Mouse (Mus musculus) liver, adult 2 months (tissue): ENCODE measurements at regions not wholly inside any gene's neighbourhood (a gene's known extent, or its start where the extent isn't known, plus 50 kb on each side); places are given as distances from the start of the nearest gene placed in this dataset.

Source experiments
- DNase-seq: peaks from one replicate; pipeline ENCODE4 v3.0.0-alpha.2; 2011; ENCODE audit warnings: low read depth, low spot score; ENCODE audit errors: extremely low read depth
- H3K27ac ChIP-seq: fragments of 200-500 bp; replicated peaks from 2 replicates; pipeline ENCODE4 v1.5.1; 2012; ENCODE audit warnings: low read depth, mild to moderate bottlenecking, control low read depth, inconsistent platforms, low read length; ENCODE audit not compliant: insufficient read depth
- H3K27me3 ChIP-seq: fragments of 200-500 bp; 2 replicates; pipeline ENCODE4 v1.6.1; 2012; ENCODE audit warnings: mild to moderate bottlenecking, moderate library complexity, low read length, inconsistent platforms; ENCODE audit not compliant: control insufficient read depth, insufficient read depth
- H3K36me3 ChIP-seq: fragments of 200-500 bp; 2 replicates; pipeline ENCODE4 v1.6.1; 2012; ENCODE audit warnings: low read length, inconsistent platforms; ENCODE audit not compliant: control insufficient read depth, insufficient read depth
- H3K4me1 ChIP-seq: fragments of 200-500 bp; 2 replicates; pipeline ENCODE4 v1.6.1; 2011; ENCODE audit warnings: low read length; ENCODE audit not compliant: control insufficient read depth, insufficient read depth
- H3K4me3 ChIP-seq: fragments of 200-500 bp; 2 replicates; pipeline ENCODE4 v1.5.1; 2011; ENCODE audit warnings: low read depth, mild to moderate bottlenecking, control low read depth, low read length, moderate library complexity; ENCODE audit not compliant: insufficient read depth
- H3K79me2 ChIP-seq: fragments of 200-500 bp; 2 replicates; pipeline ENCODE4 v1.6.1; 2012; ENCODE audit warnings: inconsistent platforms, mild to moderate bottlenecking, low read length, moderate library complexity; ENCODE audit not compliant: control insufficient read depth, insufficient read depth
- H3K9ac ChIP-seq: fragments of 200-500 bp; 2 replicates; pipeline ENCODE4 v1.6.1; 2012; ENCODE audit warnings: low read depth, mild to moderate bottlenecking, control low read depth, inconsistent platforms, low read length
- CTCF ChIP-seq: fragments of 200-500 bp; IDR thresholded peaks from 2 replicates; pipeline ENCODE4 v1.5.1; 2011; ENCODE audit warnings: low read depth, low read length, control low read depth
- POLR2A ChIP-seq: fragments of 200-500 bp; IDR thresholded peaks from 2 replicates; pipeline ENCODE4 v1.6.1; 2011; ENCODE audit warnings: low read length, control low read depth; ENCODE audit not compliant: insufficient read depth; ENCODE audit errors: extremely low read depth
- WGBS: fragments of 180-500 bp; shearing (Covaris S2); methylation state at CpG from one replicate; pipeline ENCODE4 v1.1.7; 2018; 5-methylcytosine and 5-hydroxymethylcytosine counted together

- DNase-seq: no peak
- Histone ChIP-seq H3K36me3 (no peaks in the 10 kb centered on the region), H3K27ac (no peak overlapping the region), H3K4me1 (no peaks in the 10 kb centered on the region), H3K27me3 (no peaks in the 10 kb centered on the region), H3K4me3 (no peak overlapping the region), H3K9ac (no peak overlapping the region), H3K79me2 (no peaks in the 10 kb centered on the region)
- 66% methylated on average over 4 of the region's 4 CpGs for WGBS
- TF ChIP-seq POLR2A: no peak
These were observed 302.7 kb downstream of the Sorl1 start for GRCm38 (mm10) chr9:41821401-41821800.

GRCm38 (mm10) chr9:41817740-41818461, 306.2 kb downstream of the Sorl1 start:
- DNase-seq: no peak
- no peaks in the 10 kb centered on the region for H3K36me3 ChIP-seq
- TF ChIP-seq CTCF: no peak
- TF ChIP-seq POLR2A: no peak
- H3K4me1 ChIP-seq: no peaks in the 10 kb centered on the region
- WGBS: 78% methylated on average over 11 of the region's 11 CpGs
- H3K27ac ChIP-seq: no peak overlapping the region
- no peaks in the 10 kb centered on the region for H3K27me3 ChIP-seq
- no peak overlapping the region for H3K4me3 ChIP-seq
- H3K9ac ChIP-seq: no peak overlapping the region
- H3K79me2 ChIP-seq: no peaks in the 10 kb centered on the region

- no peak for DNase-seq
- Histone ChIP-seq H3K79me2 (no peaks in the 10 kb centered on the region), H3K4me1 (no peaks in the 10 kb centered on the region), H3K9ac (no peak overlapping the region), H3K27ac (no peak overlapping the region), H3K27me3 (no peaks in the 10 kb centered on the region), H3K36me3 (no peaks in the 10 kb centered on the region), H3K4me3 (no peak overlapping the region)
- TF ChIP-seq POLR2A (no peak), CTCF (no peak)
- WGBS: 81% methylated on average over 2 of the region's 2 CpGs
These were observed 308.2 kb downstream of the Sorl1 start for GRCm38 (mm10) chr9:41815921-41816320.

GRCm38 (mm10) chr9:41809291-41809690, 314.8 kb downstream of the Sorl1 start:
- Histone ChIP-seq H3K4me1 (no peaks in the 10 kb centered on the region), H3K79me2 (no peaks in the 10 kb centered on the region), H3K27me3 (no peaks in the 10 kb centered on the region), H3K27ac (no peak overlapping the region), H3K9ac (no peak overlapping the region), H3K36me3 (no peaks in the 10 kb centered on the region), H3K4me3 (no peak overlapping the region)
- TF ChIP-seq POLR2A: no peak
- no peak for TF ChIP-seq CTCF
- 82% methylated on average over 4 of the region's 4 CpGs for WGBS
- DNase-seq: no peak

GRCm38 (mm10) chr9:41808791-41809190, 315.3 kb downstream of the Sorl1 start:
- 74% methylated on average over 3 of the region's 3 CpGs for WGBS
- Histone ChIP-seq H3K4me3 (no peak overlapping the region), H3K27me3 (no peaks in the 10 kb centered on the region), H3K27ac (no peak overlapping the region), H3K9ac (no peak overlapping the region), H3K4me1 (no peaks in the 10 kb centered on the region), H3K79me2 (no peaks in the 10 kb centered on the region), H3K36me3 (no peaks in the 10 kb centered on the region)
- TF ChIP-seq CTCF (no peak), POLR2A (no peak)
- no peak for DNase-seq

- no peak for DNase-seq
- no peak overlapping the region for H3K9ac ChIP-seq
- H3K79me2 ChIP-seq: no peaks in the 10 kb centered on the region
- H3K27ac ChIP-seq: no peak overlapping the region
- WGBS: 86% methylated on average over 5 of the region's 5 CpGs
- H3K4me1 ChIP-seq: no peaks in the 10 kb centered on the region
- no peak overlapping the region for H3K4me3 ChIP-seq
- TF ChIP-seq CTCF: no peak
- no peaks in the 10 kb centered on the region for H3K27me3 ChIP-seq
- no peaks in the 10 kb centered on the region for H3K36me3 ChIP-seq
These were observed 317.8 kb downstream of the Sorl1 start for GRCm38 (mm10) chr9:41806289-41806621.
